Mouse (Mus musculus) spleen, postnatal 14 days (tissue): ENCODE results near the gene Rbpj.
A peak's percentile ranks its signal among the peaks of the same experiment; 100 is the strongest.
"Not testable (repeated sequence)": the region's sequence is repeated elsewhere in the genome, so short reads cannot be mapped to it uniquely, and the experiment has no call there.

ENCODE experiments used
- DNase-seq, 2 experiments: peaks; one replicate each; pipeline ENCODE4 v3.0.0; 2021 to 2022; ENCODE audit warnings: low spot score in 2 of 2

Rbpj gene

DNA sequence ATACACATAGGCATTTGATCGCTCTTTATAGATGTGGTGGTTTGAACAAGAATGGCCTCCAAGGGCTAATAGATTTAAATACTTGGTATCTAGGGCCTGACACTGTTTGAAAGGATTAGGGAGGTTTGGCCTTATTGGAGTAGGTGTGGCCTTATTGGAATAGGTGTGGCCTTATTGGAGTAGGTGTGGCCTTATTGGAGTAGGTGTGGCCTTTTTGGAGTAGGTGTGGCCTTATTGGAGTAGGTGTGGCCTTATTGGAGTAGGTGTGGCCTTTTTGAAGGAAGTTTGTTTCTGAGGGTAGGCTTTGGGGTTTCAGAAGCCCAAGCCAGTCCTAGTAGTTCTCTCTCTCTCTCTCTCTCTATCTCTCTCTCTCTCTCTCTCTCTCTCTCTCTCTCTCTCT is 84.4 kb downstream of the Rbpj start:
- DNase-seq: not testable (repeated sequence)

GRCm38 (mm10) chr5:53551394-53551793 is 85.4 kb downstream of the Rbpj start:
- no peak for DNase-seq

- no peak for DNase-seq
Observed at GRCm38 (mm10) chr5:53551910-53552309, 86.0 kb downstream of the Rbpj start.

- no peak for DNase-seq
Observed at GRCm38 (mm10) chr5:53553281-53553680, 87.3 kb downstream of the Rbpj start.

- no peak for DNase-seq
Observed at GRCm38 (mm10) chr5:53554180-53554579, 88.2 kb downstream of the Rbpj start.

DNA sequence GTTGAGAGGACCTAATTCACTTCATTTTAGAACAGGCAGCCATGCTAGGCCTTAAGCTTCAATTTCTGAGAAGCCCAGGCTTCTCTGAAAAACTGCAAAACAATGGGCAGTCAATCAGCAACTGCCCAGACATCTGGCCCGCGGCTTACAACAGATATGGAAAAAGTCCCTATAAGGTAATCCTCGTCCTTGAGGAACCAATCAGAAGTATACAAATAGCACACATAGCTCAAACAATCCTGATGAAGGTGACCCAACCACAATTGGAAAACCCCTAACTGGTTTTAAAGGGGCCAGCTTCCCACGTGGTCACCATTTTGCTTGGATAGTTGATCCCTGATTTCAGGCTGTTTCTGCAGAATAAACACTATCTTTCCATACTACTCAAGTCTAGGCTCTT is 89.0 kb downstream of the Rbpj start:
- DNase-seq: no peak

- no peak for DNase-seq
Observed at GRCm38 (mm10) chr5:53555474-53555873, 89.5 kb downstream of the Rbpj start.

GRCm38 (mm10) chr5:53555929-53556328 is 90.0 kb downstream of the Rbpj start:
- no peak for DNase-seq

GRCm38 (mm10) chr5:53557544-53558260 is 91.8 kb downstream of the Rbpj start:
- DNase-seq: no peak

DNA sequence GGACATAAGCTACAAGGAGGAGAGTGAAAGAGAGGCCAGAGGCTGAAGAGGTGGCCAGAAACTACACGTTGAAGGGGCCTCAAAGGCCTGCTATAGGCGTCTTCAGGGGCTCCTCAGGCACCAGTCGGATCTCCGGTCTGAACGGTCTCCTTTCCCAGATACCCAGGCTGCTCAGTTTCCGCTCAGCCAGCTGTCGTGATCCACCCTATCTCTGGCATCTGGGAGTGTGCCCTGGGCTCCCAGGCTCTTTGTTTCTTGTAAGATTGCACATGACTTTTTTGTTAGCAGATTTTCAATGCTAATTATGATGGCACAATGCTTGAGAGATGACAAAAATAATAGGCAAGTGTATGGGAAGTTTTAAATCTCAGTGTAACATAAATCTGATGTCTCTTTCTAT is 95.2 kb downstream of the Rbpj start:
- DNase-seq: no peak

GRCm38 (mm10) chr5:53564309-53564708 is 98.4 kb downstream of the Rbpj start:
- DNase-seq: no peak

DNA sequence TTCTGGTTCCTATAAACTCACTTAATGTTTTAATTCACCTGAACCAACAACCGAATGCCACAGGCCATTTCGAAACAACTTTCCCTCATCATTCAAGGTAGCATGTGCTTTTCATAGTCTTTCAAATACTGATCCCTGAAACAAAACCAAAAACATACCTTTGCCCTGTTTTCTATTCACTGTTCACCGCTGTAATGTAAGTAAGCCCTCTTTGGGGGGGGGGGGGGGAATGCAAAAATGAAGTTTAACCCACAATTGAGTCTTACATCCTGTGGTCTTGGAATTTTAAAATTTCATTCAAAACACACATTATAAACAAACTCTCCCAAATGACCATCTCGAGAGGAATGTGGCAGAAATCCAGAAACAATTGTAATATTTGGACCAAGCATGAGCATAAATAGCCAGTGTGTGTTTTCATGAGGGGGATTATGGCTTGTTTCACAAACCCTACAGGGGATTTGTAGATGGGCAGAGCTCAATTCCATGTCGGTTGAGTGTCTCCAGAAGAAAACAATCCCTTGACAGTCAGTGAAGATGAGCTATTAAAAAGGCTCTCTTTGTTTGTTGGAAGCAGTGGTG is 99.4 kb downstream of the Rbpj start:
- DNase-seq: no peak

DNA sequence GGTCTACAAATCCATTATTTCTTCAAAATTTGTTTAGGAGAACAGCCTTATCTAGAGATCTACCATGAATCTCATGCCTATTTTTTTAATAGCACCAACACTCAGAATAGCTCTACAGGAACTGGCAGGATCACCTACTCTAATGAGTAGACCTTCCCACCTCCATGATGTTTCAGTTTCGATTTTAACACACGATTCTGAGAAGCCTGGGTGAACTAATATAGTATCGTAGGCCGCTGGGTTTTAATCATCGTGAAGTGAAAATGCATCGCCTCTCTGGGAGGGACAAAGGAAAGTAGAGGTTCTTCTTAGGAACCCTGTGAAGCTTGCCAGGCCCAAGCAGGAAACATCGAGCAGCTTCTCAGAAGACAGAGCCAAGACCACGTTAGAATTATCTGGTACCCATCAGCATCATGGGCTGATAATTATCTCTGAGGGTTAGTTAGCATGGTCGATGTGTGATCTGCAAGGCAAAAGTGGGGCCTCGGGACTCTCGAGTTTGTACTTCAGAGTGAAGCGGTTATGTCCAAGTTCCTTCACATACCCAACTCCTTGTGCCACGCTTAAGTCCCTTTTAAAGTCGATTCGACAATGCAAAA is 100.6 kb downstream of the Rbpj start:
- DNase-seq: no peak

GRCm38 (mm10) chr5:53572496-53572895 is 106.5 kb downstream of the Rbpj start:
- no peak for DNase-seq

GRCm38 (mm10) chr5:53574883-53575442 is 109.0 kb downstream of the Rbpj start:
- no peak for DNase-seq

DNA sequence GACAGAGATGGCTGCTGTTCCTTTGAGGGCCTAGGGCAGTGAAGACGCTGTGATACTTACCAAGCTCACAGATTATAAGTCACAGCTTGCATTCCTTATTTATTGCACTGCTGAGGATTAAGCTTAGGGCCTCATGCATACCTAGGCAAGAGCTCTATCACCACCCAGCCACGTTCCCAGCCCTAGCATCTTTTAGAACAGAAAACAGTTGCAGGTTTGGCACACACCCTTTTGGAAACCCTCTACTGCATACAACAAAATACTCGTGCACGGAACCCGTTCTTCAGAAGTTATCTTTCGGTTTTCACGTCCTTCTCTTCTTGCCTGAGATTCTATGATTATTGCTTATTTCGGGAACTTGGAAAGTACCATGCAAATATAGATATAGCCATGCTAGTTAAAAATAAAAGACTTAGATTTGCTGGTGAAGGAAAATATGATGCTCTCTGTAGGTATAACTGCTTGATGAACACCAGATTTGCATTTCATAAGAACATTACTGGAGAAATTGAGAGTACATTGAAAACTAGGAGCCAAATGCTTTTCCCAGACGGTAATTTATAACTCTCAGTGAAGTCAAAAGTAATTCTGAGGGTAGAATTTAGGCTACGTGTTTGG is 111.4 kb downstream of the Rbpj start:
- no peak for DNase-seq

- no peak for DNase-seq
Observed at GRCm38 (mm10) chr5:53584069-53584767, 118.3 kb downstream of the Rbpj start.

GRCm38 (mm10) chr5:53588421-53589171 is 122.6 kb downstream of the Rbpj start:
- no peak for DNase-seq

DNA sequence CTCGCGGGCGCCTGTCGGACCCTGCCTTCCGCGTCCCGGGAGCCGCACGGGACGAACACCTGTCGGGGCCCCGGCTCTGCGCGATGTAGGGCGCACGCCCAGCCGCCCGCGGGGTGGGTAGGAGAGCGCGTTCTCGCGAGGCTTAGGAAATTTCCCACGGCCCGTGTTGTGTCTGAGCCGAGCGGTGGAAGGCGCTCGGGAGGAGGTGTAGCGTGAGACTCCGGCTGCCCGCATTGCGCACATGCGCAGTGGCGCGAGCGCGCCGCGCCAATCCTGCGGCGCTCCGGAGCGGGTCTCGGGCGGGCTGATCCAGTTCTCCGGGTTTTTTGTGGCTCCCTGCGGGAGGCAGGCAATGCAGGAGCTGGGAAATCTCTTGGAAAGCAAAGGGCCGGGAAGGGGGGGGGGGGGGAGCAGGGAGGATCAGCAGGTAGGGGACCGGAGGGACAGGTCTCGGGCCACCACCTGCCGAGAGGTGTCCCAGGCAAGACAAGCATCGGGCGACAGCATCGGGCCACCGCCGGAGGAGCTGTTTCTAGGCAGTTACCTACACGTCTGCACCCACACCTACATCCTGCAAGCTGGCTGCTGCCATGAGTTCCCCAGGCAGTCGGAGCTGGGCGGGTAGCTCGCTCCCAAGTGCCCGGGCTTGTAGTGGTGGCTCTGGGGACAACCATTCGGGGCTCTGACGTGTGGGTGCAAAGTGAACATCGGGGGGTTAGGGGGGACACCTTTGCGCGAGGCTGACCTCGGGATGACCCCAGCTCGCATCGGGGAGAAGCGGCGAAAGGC is 123.4 kb downstream of the Rbpj start:
- DNase-seq: peak; percentile 71 to 84

- DNase-seq: peak; percentile 78 to 86
Observed at GRCm38 (mm10) chr5:53590179-53590765, 124.3 kb downstream of the Rbpj start.
